In genomic region chr9:83834748-83835313, GRCm38 (mm10) we compare ENCODE assay signal across 8 mouse cellular contexts. TPM values are rescaled to one million over a fixed set of nuclear protein-coding genes. Genes with fewer than 3 reads are reported as not detected.
DNase-seq lines count a peak whose midpoint lies in the region; ATAC-seq and TF ChIP-seq lines count a peak whose summit lies in the region.

No protein-coding gene starts in this region.

- no peak for TF ChIP-seq CTCF in hindbrain, postnatal 0 days (IDR thresholded peaks at IDR 0.05; ENCODE audit: low read depth)

- H3K9ac ChIP-seq in kidney, embryonic 15.5 days, result peak overlapping the region; percentile 87
- peak overlapping the region; percentile 88 for H3K9ac ChIP-seq in hindbrain, postnatal 0 days (replicated peaks; ENCODE audit: low read length)

- H3K9me3 ChIP-seq in kidney, embryonic 15.5 days (replicated peaks), result no peaks in the 10 kb centered on the region
- H3K9me3 ChIP-seq in embryonic facial prominence, embryonic 10.5 days, result no peaks in the 10 kb centered on the region
- no peaks in the 10 kb centered on the region for H3K9me3 ChIP-seq in hindbrain, postnatal 0 days (ENCODE audit: low read length)

- H3K4me1 ChIP-seq in kidney, embryonic 15.5 days, result peaks cover 15% of the 10 kb centered on the region
- peaks cover 17% of the 10 kb centered on the region for H3K4me1 ChIP-seq in embryonic facial prominence, embryonic 10.5 days
- H3K4me1 ChIP-seq in hindbrain, postnatal 0 days (ENCODE audit: insufficient read depth, low read length), result 0 out of 2 replicates have a peak, but pooled peaks cover 3% of the 10 kb centered on the region

- ATAC-seq in kidney, embryonic 15.5 days (replicated peaks; ENCODE audit: low FRiP score), result peak; percentile 87; the same call in 1 of the 2 replicates
- peak; percentile 72; the same call in 1 of the 2 replicates for ATAC-seq in hindbrain, postnatal 0 days

- intact Hi-C loops in left cerebral cortex, postnatal 4 days (cut with DNase I), result no loop called here

- TF ChIP-seq POLR2A in myocyte (IDR thresholded peaks at IDR 0.05; ENCODE audit: insufficient read length, low read depth), result no peak

- H3K4me2 ChIP-seq in kidney, embryonic 15.5 days, result peak overlapping the region; percentile 79
- peak overlapping the region; percentile 97 for H3K4me2 ChIP-seq in hindbrain, postnatal 0 days (ENCODE audit: low read depth, low read length)
- peak overlapping the region; percentile 60 for H3K4me2 ChIP-seq in myocyte (ENCODE audit: low read depth)

- peaks cover 3% of the 10 kb centered on the region; the same call in 1 of the 2 replicates for H3K36me3 ChIP-seq in kidney, embryonic 15.5 days
- peaks cover 20% of the 10 kb centered on the region for H3K36me3 ChIP-seq in embryonic facial prominence, embryonic 10.5 days (replicated peaks)
- H3K36me3 ChIP-seq in hindbrain, postnatal 0 days (ENCODE audit: insufficient read depth, low read length), result no peaks in the 10 kb centered on the region
- H3K36me3 ChIP-seq in myocyte (ENCODE audit: control insufficient read depth, insufficient read depth), result no peaks in the 10 kb centered on the region

- DNase-seq in kidney, postnatal 36 days, result no peak
- no peak for DNase-seq in embryonic facial prominence, embryonic 10.5 days (ENCODE audit: low spot score)
- DNase-seq in hindbrain, postnatal 0 days (ENCODE audit: low spot score), result no peak
- DNase-seq in spleen, postnatal 14 days (ENCODE audit: low spot score in 2 of 2), result no peak
- DNase-seq in cerebellum, adult 9-10 months, result no peak
- DNase-seq in left cerebral cortex, postnatal 4 days, result no peak

- H3K4me3 ChIP-seq in kidney, embryonic 15.5 days (replicated peaks), result peak overlapping the region; percentile 97
- peak overlapping the region; percentile 79 for H3K4me3 ChIP-seq in embryonic facial prominence, embryonic 10.5 days
- H3K4me3 ChIP-seq in hindbrain, postnatal 0 days (ENCODE audit: low read length), result peak overlapping the region; percentile 78
- H3K4me3 ChIP-seq in myocyte, result peak overlapping the region; percentile 39

- under 1% methylated on average over 27 of the region's 27 CpGs for WGBS in kidney, embryonic 15.5 days
- 2% methylated on average over 27 of the region's 27 CpGs for WGBS in embryonic facial prominence, embryonic 10.5 days
- 2% methylated on average over 27 of the region's 27 CpGs for WGBS in hindbrain, postnatal 0 days

- H3K27ac ChIP-seq in kidney, embryonic 15.5 days, result peak overlapping the region; percentile 76
- peak overlapping the region; percentile 95 for H3K27ac ChIP-seq in embryonic facial prominence, embryonic 10.5 days (replicated peaks)
- no peak overlapping the region for H3K27ac ChIP-seq in hindbrain, postnatal 0 days

- peak overlapping the region; percentile 91 for H3ac ChIP-seq in myocyte (ENCODE audit: control insufficient read depth, insufficient read length)

- H3K79me2 ChIP-seq in myocyte (ENCODE audit: control insufficient read depth, insufficient read depth), result peaks cover 30% of the 10 kb centered on the region

- no peaks in the 10 kb centered on the region for H3K27me3 ChIP-seq in kidney, embryonic 15.5 days
- H3K27me3 ChIP-seq in embryonic facial prominence, embryonic 10.5 days (replicated peaks; ENCODE audit: low read depth, poor library complexity, severe bottlenecking), result no peaks in the 10 kb centered on the region
- H3K27me3 ChIP-seq in hindbrain, postnatal 0 days (ENCODE audit: insufficient read depth, low read length), result no peaks in the 10 kb centered on the region
- no peaks in the 10 kb centered on the region for H3K27me3 ChIP-seq in myocyte (ENCODE audit: control insufficient read depth, insufficient read depth, insufficient read length)

TF ChIP-seq in myocyte, 11 proteins besides CTCF, POLR2A, EP300 and RAD21:
- no peak for TF ChIP-seq TCF12 (IDR thresholded peaks at IDR 0.05; ENCODE audit: insufficient read depth, poor library complexity, severe bottlenecking)
- no peak for TF ChIP-seq USF1 (IDR thresholded peaks at IDR 0.05; ENCODE audit: low read depth)

RNA-seq across cellular contexts. Expression of gene Ttk, which starts 0.3 kb away (rescaled TPM):
- 36.5 and 36.8 TPM in 2 replicates for polyA plus RNA-seq in kidney, embryonic 15.5 days (2015; fragmentation: Nextera tagmentation; extraction: Ambion mirVana)
- polyA plus RNA-seq in embryonic facial prominence, embryonic 10.5 days (2016; fragmentation: Nextera tagmentation; extraction: Ambion mirVana), result 50.5 and 50.6 TPM in 2 replicates
- total RNA-seq in hindbrain, postnatal 0 days (2014; rRNA removed), result 3.0 and 4.0 TPM in 2 replicates
- 4.3 and 6.0 TPM in 2 replicates for polyA plus RNA-seq in hindbrain, postnatal 0 days (2015; fragmentation: Nextera tagmentation; extraction: Ambion mirVana)
- 3.0 TPM for polyA plus RNA-seq in myocyte (2012; fragmentation: generic; extraction: Trizol)
- 1 to 10 TPM; 4.2 to 4.8 TPM for total RNA-seq in left cerebral cortex, postnatal 4 days (2021)

RNA-seq across cellular contexts. Expression of gene Elovl4, which starts 28.8 kb away (rescaled TPM):
- 8.6 and 9.8 TPM in 2 replicates for polyA plus RNA-seq in kidney, embryonic 15.5 days (2015; fragmentation: Nextera tagmentation; extraction: Ambion mirVana)
- polyA plus RNA-seq in embryonic facial prominence, embryonic 10.5 days (2016; fragmentation: Nextera tagmentation; extraction: Ambion mirVana), result 22.2 and 22.9 TPM in 2 replicates
- total RNA-seq in hindbrain, postnatal 0 days (2014; rRNA removed), result 79.7 and 82.5 TPM in 2 replicates
- 145 and 152 TPM in 2 replicates for polyA plus RNA-seq in hindbrain, postnatal 0 days (2015; fragmentation: Nextera tagmentation; extraction: Ambion mirVana)
- polyA plus RNA-seq in myocyte (2012; fragmentation: generic; extraction: Trizol), result 1.3 TPM
- total RNA-seq in left cerebral cortex, postnatal 4 days (2021), result 10 to 100 TPM; 78.1 to 82.2 TPM

Comparison
In these comparisons a context has a peak if more than half of its experiments do, and no peak if none do; other contexts are left out.
1. H3K4me3 ChIP-seq: peak in every context shown above with its lines; median percentile 97 in kidney, embryonic 15.5 days; 79 in embryonic facial prominence, embryonic 10.5 days; 78 in hindbrain, postnatal 0 days; 39 in myocyte.